Mouse (Mus musculus): Measurements from ENCODE around the gene Olfr547. TPM values are rescaled to one million over a fixed set of nuclear protein-coding genes. Genes with fewer than 3 reads are reported as not detected.
A peak's percentile ranks its signal among the peaks of the same experiment; 100 is the strongest.

Olfr547 gene
- polyA plus RNA-seq, 1 experiment from 2014 or later, result not detected

DNA sequence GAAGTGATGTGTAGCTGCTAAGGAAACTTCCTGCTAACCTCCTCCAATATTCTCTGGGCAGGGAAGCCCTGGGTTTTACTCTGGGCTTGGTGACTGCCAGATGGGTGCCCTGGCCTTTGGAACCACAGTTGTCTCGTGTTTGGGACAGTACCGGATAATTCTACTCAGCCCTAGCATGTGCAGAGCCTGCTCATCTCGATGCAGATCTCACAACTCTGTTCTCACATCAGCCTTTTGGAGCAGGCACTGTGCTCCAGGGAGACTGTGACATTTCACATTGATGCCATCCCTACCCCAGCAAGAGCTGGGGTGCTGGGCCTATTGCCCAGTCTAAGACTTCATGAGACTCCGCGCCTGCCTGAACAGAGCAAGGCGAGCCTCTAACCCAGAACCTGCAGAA lies 25.9 kb upstream of the Olfr547 start:
- 97% methylated on average over 6 of the region's 6 CpGs for whole genome bisulfite sequencing
- Histone ChIP-seq H3K4me1 (replicated peaks; ENCODE audit: control insufficient read depth, insufficient read depth, low read length) (no peaks in the 10 kb centered on the region), H3K27me3 (ENCODE audit: control insufficient read depth, insufficient read depth, low read length) (no peaks in the 10 kb centered on the region), H3K9ac (ENCODE audit: low read depth, low read length) (no peak overlapping the region), H3K36me3 (ENCODE audit: control insufficient read depth, insufficient read depth, low read length) (no peaks in the 10 kb centered on the region), H3K27ac (ENCODE audit: low read depth, low read length) (no peak overlapping the region), H3K9me3 (ENCODE audit: control insufficient read depth, low read length) (no peaks in the 10 kb centered on the region), H3K4me3 (ENCODE audit: low read depth, low read length) (no peak overlapping the region), H3K4me2 (replicated peaks; ENCODE audit: low read depth, low read length) (no peak overlapping the region)
- DNase-seq (ENCODE audit: low spot score) (no peak), ATAC-seq (ENCODE audit: low FRiP score) (no peak)

DNA sequence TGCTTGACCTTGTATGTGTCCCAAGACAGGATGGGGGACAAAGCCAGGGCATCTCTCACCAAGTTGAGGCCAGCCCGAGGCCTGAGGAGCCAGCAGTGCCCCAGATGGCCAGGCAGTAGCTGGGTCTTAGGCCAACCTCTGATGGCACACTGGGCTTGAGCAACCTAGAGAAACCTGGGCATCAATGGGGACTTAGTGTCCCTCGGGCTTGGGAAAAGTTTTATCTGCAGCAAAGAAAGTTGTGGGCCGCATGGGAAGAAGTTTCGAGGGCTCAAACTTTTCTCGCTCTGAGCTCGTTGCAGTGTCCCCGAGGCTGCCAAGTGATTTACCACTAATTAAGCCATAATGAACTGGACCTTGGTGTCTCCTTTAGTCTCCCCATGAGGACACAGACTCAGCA lies 24.8 kb upstream of the Olfr547 start:
- no peak for DNase-seq (ENCODE audit: low spot score)
- H3K9me3 ChIP-seq (ENCODE audit: control insufficient read depth, low read length), result no peaks in the 10 kb centered on the region
- no peak overlapping the region for H3K27ac ChIP-seq (ENCODE audit: low read depth, low read length)
- WGBS, result 80% methylated on average over 7 of the region's 7 CpGs
- H3K4me1 ChIP-seq (replicated peaks; ENCODE audit: control insufficient read depth, insufficient read depth, low read length), result no peaks in the 10 kb centered on the region
- H3K27me3 ChIP-seq (ENCODE audit: control insufficient read depth, insufficient read depth, low read length), result 0 out of 2 replicates have a peak, but pooled peaks cover 4% of the 10 kb centered on the region
- no peak for ATAC-seq (ENCODE audit: low FRiP score)
- H3K9ac ChIP-seq (ENCODE audit: low read depth, low read length), result no peak overlapping the region
- H3K4me3 ChIP-seq (ENCODE audit: low read depth, low read length), result no peak overlapping the region
- H3K36me3 ChIP-seq (ENCODE audit: control insufficient read depth, insufficient read depth, low read length), result no peaks in the 10 kb centered on the region
- H3K4me2 ChIP-seq (replicated peaks; ENCODE audit: low read depth, low read length), result no peak overlapping the region

DNA sequence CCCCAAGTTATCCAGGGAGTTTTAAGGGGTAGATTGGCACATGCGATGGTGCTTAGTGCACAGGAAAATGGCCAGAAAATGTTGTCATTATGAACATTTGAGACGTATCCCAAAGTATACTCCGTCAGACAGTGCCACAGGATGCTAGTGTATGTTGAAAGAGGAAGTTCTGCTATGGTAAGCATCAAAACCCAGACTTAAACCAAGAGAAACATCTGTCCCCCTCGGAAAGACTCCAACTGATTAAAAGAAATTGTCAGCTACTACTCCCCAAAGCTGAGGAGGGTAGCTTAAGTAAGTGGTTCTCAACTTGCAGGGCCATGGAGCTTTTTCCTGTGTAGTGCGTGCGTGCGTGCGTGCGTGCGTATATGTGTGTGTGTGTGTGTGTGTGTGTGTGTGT lies 22.6 kb upstream of the Olfr547 start:
- ATAC-seq (ENCODE audit: low FRiP score) (no peak), DNase-seq (ENCODE audit: low spot score) (no peak)
- no peak overlapping the region for H3K4me2 ChIP-seq (replicated peaks; ENCODE audit: low read depth, low read length)
- 0 out of 2 replicates have a peak, but pooled peaks cover 4% of the 10 kb centered on the region for H3K27me3 ChIP-seq (ENCODE audit: control insufficient read depth, insufficient read depth, low read length)
- WGBS, result 92% methylated on average over 10 of the region's 10 CpGs
- H3K4me1 ChIP-seq (replicated peaks; ENCODE audit: control insufficient read depth, insufficient read depth, low read length), result no peaks in the 10 kb centered on the region
- no peak overlapping the region for H3K27ac ChIP-seq (ENCODE audit: low read depth, low read length)
- no peaks in the 10 kb centered on the region for H3K36me3 ChIP-seq (ENCODE audit: control insufficient read depth, insufficient read depth, low read length)
- H3K9ac ChIP-seq (ENCODE audit: low read depth, low read length), result no peak overlapping the region
- no peak overlapping the region for H3K4me3 ChIP-seq (ENCODE audit: low read depth, low read length)
- no peaks in the 10 kb centered on the region for H3K9me3 ChIP-seq (ENCODE audit: control insufficient read depth, low read length)

DNA sequence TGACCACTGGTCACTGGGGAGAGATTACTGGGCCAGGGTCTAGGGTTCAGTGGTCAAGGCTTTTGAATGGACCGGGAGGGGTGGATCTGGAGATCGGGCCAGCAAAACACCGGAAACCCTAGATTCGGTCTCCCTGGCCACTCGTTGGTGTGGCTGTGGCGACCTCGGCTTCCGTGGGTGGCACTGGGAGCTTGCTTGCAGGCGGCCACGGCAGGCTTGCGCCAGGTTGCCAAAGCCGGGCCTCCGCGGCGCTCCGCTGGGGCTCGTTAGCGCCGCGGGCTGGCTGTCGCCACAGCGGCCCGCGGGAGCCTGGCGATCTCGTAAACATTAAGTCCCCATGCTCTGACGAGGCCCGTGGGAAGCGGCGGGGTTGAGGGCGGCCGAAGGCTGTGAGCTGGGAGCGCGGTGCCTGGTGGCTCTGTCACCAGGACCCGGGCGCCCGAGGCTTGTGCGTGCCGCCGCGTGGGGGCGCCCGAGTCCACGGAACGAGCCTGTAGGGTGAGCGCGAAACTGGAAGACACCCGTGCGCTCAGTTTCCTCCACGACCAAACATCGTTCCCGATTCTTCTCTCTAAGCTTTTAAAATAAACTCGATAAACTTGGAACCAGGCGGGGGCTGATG lies 21.6 kb upstream of the Olfr547 start:
- Histone ChIP-seq H3K9ac (ENCODE audit: low read depth, low read length) (peak overlapping the region; percentile 72), H3K9me3 (ENCODE audit: control insufficient read depth, low read length) (no peaks in the 10 kb centered on the region), H3K4me3 (ENCODE audit: low read depth, low read length) (peak overlapping the region; percentile 48), H3K4me2 (replicated peaks; ENCODE audit: low read depth, low read length) (peak overlapping the region; percentile 95), H3K36me3 (ENCODE audit: control insufficient read depth, insufficient read depth, low read length) (no peaks in the 10 kb centered on the region), H3K4me1 (replicated peaks; ENCODE audit: control insufficient read depth, insufficient read depth, low read length) (no peaks in the 10 kb centered on the region), H3K27ac (ENCODE audit: low read depth, low read length) (no peak overlapping the region), H3K27me3 (ENCODE audit: control insufficient read depth, insufficient read depth, low read length) (0 out of 2 replicates have a peak, but pooled peaks cover 4% of the 10 kb centered on the region)
- DNase-seq (ENCODE audit: low spot score), result peak; percentile 95
- ATAC-seq (ENCODE audit: low FRiP score), result peak; percentile 95
- WGBS, result 3% methylated on average over 54 of the region's 54 CpGs

DNA sequence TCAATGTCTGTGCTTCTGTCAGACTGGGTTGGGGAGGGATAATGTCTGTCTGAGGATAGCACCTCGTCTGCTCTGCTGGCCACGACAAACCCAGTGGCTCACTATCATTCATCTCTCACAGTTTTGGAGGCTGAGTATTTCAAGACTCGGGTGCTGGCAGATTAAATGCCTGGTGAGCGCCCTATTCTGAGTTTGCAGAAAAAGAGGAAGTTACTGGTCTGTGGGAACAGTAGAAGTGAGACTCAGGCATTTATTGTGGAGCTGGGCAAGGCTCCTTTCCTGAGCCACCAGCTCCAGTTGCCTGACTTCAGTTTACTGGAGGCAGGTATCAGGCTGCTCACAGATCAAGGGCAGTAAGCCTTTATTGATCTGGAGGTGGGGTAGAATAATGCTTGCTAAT lies 20.4 kb upstream of the Olfr547 start:
- Histone ChIP-seq H3K9me3 (ENCODE audit: control insufficient read depth, low read length) (no peaks in the 10 kb centered on the region), H3K9ac (ENCODE audit: low read depth, low read length) (no peak overlapping the region), H3K27me3 (ENCODE audit: control insufficient read depth, insufficient read depth, low read length) (0 out of 2 replicates have a peak, but pooled peaks cover 4% of the 10 kb centered on the region), H3K4me2 (replicated peaks; ENCODE audit: low read depth, low read length) (no peak overlapping the region), H3K36me3 (ENCODE audit: control insufficient read depth, insufficient read depth, low read length) (no peaks in the 10 kb centered on the region), H3K27ac (ENCODE audit: low read depth, low read length) (no peak overlapping the region), H3K4me3 (ENCODE audit: low read depth, low read length) (no peak overlapping the region), H3K4me1 (replicated peaks; ENCODE audit: control insufficient read depth, insufficient read depth, low read length) (no peaks in the 10 kb centered on the region)
- DNase-seq (ENCODE audit: low spot score) (no peak), ATAC-seq (ENCODE audit: low FRiP score) (no peak)
- 76% methylated on average over 4 of the region's 4 CpGs for WGBS

DNA sequence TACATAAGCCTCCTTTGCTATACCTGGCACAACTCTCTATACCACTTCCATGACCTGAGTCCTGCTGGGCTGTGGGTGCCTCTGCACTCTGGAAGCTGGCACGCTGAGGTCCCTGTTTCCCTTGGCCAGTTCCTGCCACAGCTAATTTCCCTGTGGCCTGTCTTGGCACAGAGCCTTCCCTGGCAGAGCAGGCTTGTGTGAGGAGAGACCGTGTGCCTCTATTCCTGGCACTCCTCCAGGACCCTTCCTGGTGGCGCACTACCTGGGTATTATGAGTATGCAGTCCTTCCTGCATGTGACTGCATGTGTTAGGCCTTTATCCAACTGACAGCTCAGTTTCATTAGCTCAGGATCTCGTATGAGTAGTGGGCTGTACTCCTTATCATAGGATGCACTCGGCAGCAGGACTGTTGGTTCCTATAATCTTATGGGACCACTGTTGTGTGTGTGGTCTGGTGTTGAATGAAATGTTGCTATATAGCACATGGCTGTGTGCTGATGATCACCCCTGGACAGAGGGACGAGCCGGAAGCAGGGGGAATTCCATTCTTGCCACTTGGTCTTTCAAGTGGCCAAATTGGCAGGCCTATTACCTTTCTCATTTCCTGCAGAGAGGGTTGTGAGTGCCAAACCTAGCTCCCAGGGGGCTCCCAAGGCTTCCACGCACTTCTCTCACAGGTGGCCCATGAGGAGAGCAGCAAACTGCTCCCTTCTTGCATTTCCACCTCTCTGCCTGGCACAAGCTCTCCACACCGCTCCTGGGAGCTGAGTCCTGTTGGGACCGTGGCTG lies 18.1 kb upstream of the Olfr547 start:
- no peak overlapping the region for H3K4me3 ChIP-seq (ENCODE audit: low read depth, low read length)
- no peak overlapping the region for H3K27ac ChIP-seq (ENCODE audit: low read depth, low read length)
- no peak overlapping the region for H3K9ac ChIP-seq (ENCODE audit: low read depth, low read length)
- no peak overlapping the region for H3K4me2 ChIP-seq (replicated peaks; ENCODE audit: low read depth, low read length)
- no peaks in the 10 kb centered on the region for H3K9me3 ChIP-seq (ENCODE audit: control insufficient read depth, low read length)
- H3K27me3 ChIP-seq (ENCODE audit: control insufficient read depth, insufficient read depth, low read length), result 0 out of 2 replicates have a peak, but pooled peaks cover 4% of the 10 kb centered on the region
- ATAC-seq (ENCODE audit: low FRiP score), result no peak
- 83% methylated on average over 10 of the region's 10 CpGs for WGBS
- H3K36me3 ChIP-seq (ENCODE audit: control insufficient read depth, insufficient read depth, low read length), result no peaks in the 10 kb centered on the region
- DNase-seq (ENCODE audit: low spot score), result no peak
- H3K4me1 ChIP-seq (replicated peaks; ENCODE audit: control insufficient read depth, insufficient read depth, low read length), result no peaks in the 10 kb centered on the region

DNA sequence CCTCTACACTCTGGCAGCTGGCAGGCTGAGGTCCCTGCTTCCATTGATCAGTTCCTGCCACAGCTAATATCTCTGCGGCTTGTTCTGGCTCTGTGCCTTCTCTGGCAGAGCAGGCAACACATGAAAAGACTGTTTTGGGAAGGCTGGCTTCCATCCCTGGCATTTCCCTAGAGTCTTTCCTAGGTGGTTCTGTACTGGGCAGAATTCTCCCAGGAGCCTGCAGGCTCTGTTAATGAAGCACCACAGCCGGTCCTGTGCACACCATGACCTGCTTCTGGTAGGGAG lies 17.6 kb upstream of the Olfr547 start:
- Histone ChIP-seq H3K27me3 (ENCODE audit: control insufficient read depth, insufficient read depth, low read length) (0 out of 2 replicates have a peak, but pooled peaks cover 4% of the 10 kb centered on the region), H3K9ac (ENCODE audit: low read depth, low read length) (no peak overlapping the region), H3K4me3 (ENCODE audit: low read depth, low read length) (no peak overlapping the region), H3K27ac (ENCODE audit: low read depth, low read length) (no peak overlapping the region), H3K36me3 (ENCODE audit: control insufficient read depth, insufficient read depth, low read length) (no peaks in the 10 kb centered on the region), H3K4me2 (replicated peaks; ENCODE audit: low read depth, low read length) (no peak overlapping the region), H3K9me3 (ENCODE audit: control insufficient read depth, low read length) (no peaks in the 10 kb centered on the region), H3K4me1 (replicated peaks; ENCODE audit: control insufficient read depth, insufficient read depth, low read length) (no peaks in the 10 kb centered on the region)
- DNase-seq (ENCODE audit: low spot score) (no peak), ATAC-seq (ENCODE audit: low FRiP score) (no peak)
- WGBS, result 86% methylated on average over 2 of the region's 2 CpGs

DNA sequence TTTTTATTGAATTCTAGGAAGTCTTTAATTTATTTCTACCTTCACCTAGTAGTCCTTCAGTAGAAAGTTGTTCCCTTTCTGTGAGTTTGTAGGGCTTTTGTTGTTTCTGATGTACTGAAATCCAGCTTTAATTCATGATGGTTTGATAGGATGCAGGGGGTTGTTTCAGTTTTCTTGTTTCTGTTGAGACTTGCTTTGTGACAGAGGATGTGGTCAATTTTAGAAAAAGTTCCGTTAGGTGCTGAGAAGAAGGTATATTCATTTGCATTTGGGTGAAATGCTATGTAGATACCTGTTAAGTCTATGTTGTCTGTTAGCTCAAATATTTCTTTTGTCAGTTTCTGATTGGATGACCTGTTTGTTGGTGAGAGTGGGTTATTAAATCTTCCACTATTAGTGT lies 5.5 kb upstream of the Olfr547 start:
- DNase-seq (ENCODE audit: low spot score), result no peak
- H3K27me3 ChIP-seq (ENCODE audit: control insufficient read depth, insufficient read depth, low read length), result no peaks in the 10 kb centered on the region
- WGBS, result 95% methylated on average over 1 of the region's 1 CpGs
- no peak for ATAC-seq (ENCODE audit: low FRiP score)
- H3K27ac ChIP-seq (ENCODE audit: low read depth, low read length), result no peak overlapping the region
- no peaks in the 10 kb centered on the region for H3K4me1 ChIP-seq (replicated peaks; ENCODE audit: control insufficient read depth, insufficient read depth, low read length)
- H3K9ac ChIP-seq (ENCODE audit: low read depth, low read length), result no peak overlapping the region
- H3K9me3 ChIP-seq (ENCODE audit: control insufficient read depth, low read length), result no peaks in the 10 kb centered on the region
- H3K4me2 ChIP-seq (replicated peaks; ENCODE audit: low read depth, low read length), result no peak overlapping the region
- H3K36me3 ChIP-seq (ENCODE audit: control insufficient read depth, insufficient read depth, low read length), result no peaks in the 10 kb centered on the region
- no peak overlapping the region for H3K4me3 ChIP-seq (ENCODE audit: low read depth, low read length)

DNA sequence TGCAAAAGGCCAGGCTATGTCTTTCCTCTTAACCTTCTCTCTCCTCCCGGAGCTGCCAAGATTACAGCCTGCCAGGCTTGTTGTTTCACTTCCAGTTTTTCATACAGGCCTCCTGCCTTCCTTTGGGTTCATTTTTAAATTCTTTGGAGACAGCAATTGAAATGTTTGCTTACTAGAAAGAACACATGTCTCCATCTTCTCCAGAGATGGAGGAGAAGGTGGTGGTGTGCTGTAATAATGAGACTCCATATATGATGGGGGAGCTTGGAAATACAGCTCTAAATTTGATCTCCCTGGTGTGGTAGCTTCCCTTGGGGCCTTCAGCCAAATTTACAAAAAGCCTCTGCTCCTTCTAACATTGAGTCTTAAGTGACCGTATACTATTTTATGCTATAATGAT lies 6.0 kb downstream of the Olfr547 start, which contains the start of gene Olfr548-ps1:
Gene Olfr548-ps1, plus strand, starts transcription at position 301 of the 400 bp plus-strand sequence.
- 83% methylated on average over 2 of the region's 2 CpGs for whole genome bisulfite sequencing
- H3K36me3 ChIP-seq (ENCODE audit: control insufficient read depth, insufficient read depth, low read length), result no peaks in the 10 kb centered on the region
- no peak within 1 kb of the TSS for H3K9ac ChIP-seq (ENCODE audit: low read depth, low read length)
- no peaks in the 10 kb centered on the region for H3K9me3 ChIP-seq (ENCODE audit: control insufficient read depth, low read length)
- H3K27me3 ChIP-seq (ENCODE audit: control insufficient read depth, insufficient read depth, low read length), result no peaks in the 10 kb centered on the region
- no peaks in the 10 kb centered on the region for H3K4me1 ChIP-seq (replicated peaks; ENCODE audit: control insufficient read depth, insufficient read depth, low read length)
- no peak for ATAC-seq (ENCODE audit: low FRiP score)
- H3K4me3 ChIP-seq (ENCODE audit: low read depth, low read length), result no peak within 1 kb of the TSS
- no peak for DNase-seq (ENCODE audit: low spot score)
- H3K4me2 ChIP-seq (replicated peaks; ENCODE audit: low read depth, low read length), result no peak within 1 kb of the TSS
- no peak within 1 kb of the TSS for H3K27ac ChIP-seq (ENCODE audit: low read depth, low read length)

All from hindbrain, embryonic 11.5 days (tissue).